Mouse (Mus musculus): Measurements from ENCODE around the gene 4932414N04Rik.
"Not testable (repeated sequence)": the region's sequence is repeated elsewhere in the genome, so short reads cannot be mapped to it uniquely, and the experiment has no call there.

Gene 4932414N04Rik

GRCm38 (mm10) chr2:68656186-68656585 lies at the start of gene 4932414N04Rik:
4932414N04Rik (plus strand) TSS chr2:68656486.
- not testable (repeated sequence) for DNase-seq (ENCODE audit: low spot score in 2 of 2)

GRCm38 (mm10) chr2:68732216-68732615 lies 75.9 kb downstream of the 4932414N04Rik start:
- no peak for DNase-seq (ENCODE audit: low spot score in 2 of 2)

- no peak for DNase-seq (ENCODE audit: low spot score in 2 of 2)
These were observed 83.8 kb downstream of the 4932414N04Rik start for GRCm38 (mm10) chr2:68739772-68740739.

GRCm38 (mm10) chr2:68744599-68744998 lies 88.3 kb downstream of the 4932414N04Rik start:
- no peak for DNase-seq (ENCODE audit: low spot score in 2 of 2)

GRCm38 (mm10) chr2:68756179-68756578 lies 99.9 kb downstream of the 4932414N04Rik start:
- no peak for DNase-seq (ENCODE audit: low spot score in 2 of 2)

- DNase-seq (ENCODE audit: low spot score in 2 of 2): peak; percentile 56 to 75
These were observed 100.5 kb downstream of the 4932414N04Rik start for GRCm38 (mm10) chr2:68756793-68757192.

GRCm38 (mm10) chr2:68765371-68765770 lies 109.1 kb downstream of the 4932414N04Rik start:
- DNase-seq (ENCODE audit: low spot score in 2 of 2): no peak

- DNase-seq (ENCODE audit: low spot score in 2 of 2): no peak
These were observed 111.1 kb downstream of the 4932414N04Rik start for GRCm38 (mm10) chr2:68767186-68767890.

- DNase-seq (ENCODE audit: low spot score in 2 of 2): peak in 1 of 2 experiments; percentile 27
These were observed 126.2 kb downstream of the 4932414N04Rik start for GRCm38 (mm10) chr2:68782268-68783132.

GRCm38 (mm10) chr2:68783664-68784063 lies 127.4 kb downstream of the 4932414N04Rik start:
- DNase-seq (ENCODE audit: low spot score in 2 of 2): not testable (repeated sequence)

- peak; percentile 89 to 93 for DNase-seq (ENCODE audit: low spot score in 2 of 2)
These were observed 128.6 kb downstream of the 4932414N04Rik start for GRCm38 (mm10) chr2:68784710-68785427.

GRCm38 (mm10) chr2:68787161-68787675 lies 130.9 kb downstream of the 4932414N04Rik start:
- DNase-seq (ENCODE audit: low spot score in 2 of 2): no peak

- no peak for DNase-seq (ENCODE audit: low spot score in 2 of 2)
These were observed 136.0 kb downstream of the 4932414N04Rik start for GRCm38 (mm10) chr2:68792296-68792695.

GRCm38 (mm10) chr2:68793472-68793871 lies 137.2 kb downstream of the 4932414N04Rik start:
- no peak for DNase-seq (ENCODE audit: low spot score in 2 of 2)

- no peak for DNase-seq (ENCODE audit: low spot score in 2 of 2)
These were observed 137.9 kb downstream of the 4932414N04Rik start for GRCm38 (mm10) chr2:68794181-68794580.

GRCm38 (mm10) chr2:68794616-68795015 lies 138.3 kb downstream of the 4932414N04Rik start:
- DNase-seq (ENCODE audit: low spot score in 2 of 2): no peak

- DNase-seq (ENCODE audit: low spot score in 2 of 2): no peak
These were observed 139.9 kb downstream of the 4932414N04Rik start for GRCm38 (mm10) chr2:68796011-68796775.

GRCm38 (mm10) chr2:68797106-68797505 lies 140.8 kb downstream of the 4932414N04Rik start:
- no peak for DNase-seq (ENCODE audit: low spot score in 2 of 2)

Measured in right cerebral cortex, adult 2 months (tissue).